Mouse (Mus musculus) left cerebral cortex, adult 11 months (tissue): ENCODE measurements around the gene Kat6b.
"Not testable (repeated sequence)": the region's sequence is repeated elsewhere in the genome, so short reads cannot be mapped to it uniquely, and the experiment has no call there.

Experiments
- DNase-seq: peaks from one replicate; pipeline ENCODE4 v3.0.0; 2022; ENCODE audit warnings: low spot score

Gene Kat6b

DNA sequence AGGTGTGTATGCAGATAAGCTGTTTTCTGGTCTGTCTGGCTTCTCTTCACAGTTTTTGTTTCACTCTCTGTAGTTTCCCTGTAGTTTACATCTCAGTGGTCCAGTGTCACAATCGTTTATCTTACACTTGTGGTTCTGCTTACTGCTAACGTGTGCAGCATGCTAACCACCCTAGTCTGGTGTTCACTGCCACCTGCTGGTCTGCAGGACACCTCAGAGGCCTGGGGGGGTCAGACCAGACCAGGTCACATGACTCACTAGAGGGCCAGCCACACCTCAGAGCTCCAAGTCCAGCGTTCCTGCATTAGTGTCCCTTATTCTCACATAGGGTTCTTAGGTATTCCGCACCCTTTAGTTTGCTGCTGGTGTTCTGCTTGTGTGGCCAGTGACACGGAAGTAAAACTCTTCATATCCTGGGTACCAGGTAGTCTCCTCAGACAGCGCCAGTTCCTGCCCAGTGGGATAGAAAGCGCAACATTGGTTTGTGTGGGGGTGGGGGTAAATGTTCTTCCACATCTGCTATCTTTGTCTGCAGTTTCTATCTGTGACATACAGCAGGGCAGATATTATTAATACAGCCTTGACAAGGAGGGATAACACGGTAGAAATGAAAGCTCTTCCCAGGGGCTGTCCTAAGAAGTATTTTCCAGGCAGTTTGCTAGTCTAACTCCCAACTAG is 181.4 kb downstream of the Kat6b start:
- no peak for DNase-seq

GRCm38 (mm10) chr14:21669218-21669617 is 188.0 kb downstream of the Kat6b start:
- DNase-seq: no peak

GRCm38 (mm10) chr14:21669633-21670421 is 188.6 kb downstream of the Kat6b start:
- no peak for DNase-seq

- DNase-seq: not testable (repeated sequence)
These were observed 189.3 kb downstream of the Kat6b start for GRCm38 (mm10) chr14:21670422-21671006.

- DNase-seq: no peak
These were observed 191.9 kb downstream of the Kat6b start for GRCm38 (mm10) chr14:21673100-21673499.

GRCm38 (mm10) chr14:21674471-21674870 is 193.2 kb downstream of the Kat6b start:
- no peak for DNase-seq

GRCm38 (mm10) chr14:21676223-21676622 is 195.0 kb downstream of the Kat6b start:
- DNase-seq: no peak

DNA sequence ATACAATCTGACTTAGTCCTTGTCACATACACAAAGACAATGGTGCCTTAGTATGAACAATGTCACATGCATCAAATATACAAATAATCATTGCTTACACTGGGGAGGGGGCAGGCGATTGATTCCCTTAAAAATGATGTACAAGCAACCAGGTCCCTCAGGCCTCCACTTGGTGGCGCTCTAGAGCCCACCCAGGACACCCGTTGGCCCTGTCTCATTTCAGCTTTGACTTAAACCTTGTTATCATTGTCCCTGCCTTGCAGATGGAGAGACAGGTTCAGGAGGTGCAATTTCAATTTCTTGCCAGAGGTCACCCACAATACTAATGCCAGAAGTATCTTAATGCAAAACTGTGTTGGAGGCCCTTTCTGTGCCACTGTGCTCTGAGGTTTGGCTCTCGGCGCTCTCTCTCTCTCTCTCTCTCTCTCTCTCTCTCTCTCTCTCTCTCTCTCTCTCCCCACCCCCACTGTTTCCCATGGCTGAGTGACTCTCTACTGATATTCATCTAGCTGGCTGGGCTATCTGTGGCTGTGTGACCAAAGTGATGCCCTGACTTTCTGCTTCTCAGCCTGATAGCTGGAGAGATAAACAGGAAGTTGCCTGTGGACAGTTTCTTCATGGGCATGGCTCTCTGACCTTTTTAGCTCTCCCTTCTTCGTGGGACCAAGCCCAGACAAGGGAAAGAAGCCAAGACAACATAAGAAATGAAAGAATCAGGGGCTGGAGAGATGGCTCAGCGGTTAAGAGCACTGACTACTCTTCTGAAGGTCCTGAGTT is 197.5 kb downstream of the Kat6b start:
- DNase-seq: no peak

- no peak for DNase-seq
These were observed 198.5 kb downstream of the Kat6b start for GRCm38 (mm10) chr14:21679631-21680201.

- DNase-seq: no peak
These were observed 201.5 kb downstream of the Kat6b start for GRCm38 (mm10) chr14:21682681-21683129.

DNA sequence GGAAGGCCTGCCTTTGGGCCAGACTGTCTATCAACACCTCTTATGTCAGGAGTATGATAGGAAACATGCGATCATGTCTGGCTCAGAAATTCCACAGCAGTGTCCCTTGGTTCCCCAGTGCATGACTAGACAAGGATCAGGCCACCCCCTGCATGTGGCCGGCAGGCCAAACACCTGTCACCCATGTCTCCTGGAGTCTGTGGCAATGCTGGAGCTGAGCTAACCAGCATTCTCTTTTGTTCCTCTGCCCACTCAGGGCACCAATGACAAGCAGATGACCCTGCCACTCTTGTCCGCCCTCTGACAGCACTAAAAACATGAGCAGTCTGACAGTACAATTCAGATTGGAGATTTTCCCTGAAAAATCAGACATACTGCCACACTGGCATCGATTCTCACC is 202.6 kb downstream of the Kat6b start:
- DNase-seq: no peak

DNA sequence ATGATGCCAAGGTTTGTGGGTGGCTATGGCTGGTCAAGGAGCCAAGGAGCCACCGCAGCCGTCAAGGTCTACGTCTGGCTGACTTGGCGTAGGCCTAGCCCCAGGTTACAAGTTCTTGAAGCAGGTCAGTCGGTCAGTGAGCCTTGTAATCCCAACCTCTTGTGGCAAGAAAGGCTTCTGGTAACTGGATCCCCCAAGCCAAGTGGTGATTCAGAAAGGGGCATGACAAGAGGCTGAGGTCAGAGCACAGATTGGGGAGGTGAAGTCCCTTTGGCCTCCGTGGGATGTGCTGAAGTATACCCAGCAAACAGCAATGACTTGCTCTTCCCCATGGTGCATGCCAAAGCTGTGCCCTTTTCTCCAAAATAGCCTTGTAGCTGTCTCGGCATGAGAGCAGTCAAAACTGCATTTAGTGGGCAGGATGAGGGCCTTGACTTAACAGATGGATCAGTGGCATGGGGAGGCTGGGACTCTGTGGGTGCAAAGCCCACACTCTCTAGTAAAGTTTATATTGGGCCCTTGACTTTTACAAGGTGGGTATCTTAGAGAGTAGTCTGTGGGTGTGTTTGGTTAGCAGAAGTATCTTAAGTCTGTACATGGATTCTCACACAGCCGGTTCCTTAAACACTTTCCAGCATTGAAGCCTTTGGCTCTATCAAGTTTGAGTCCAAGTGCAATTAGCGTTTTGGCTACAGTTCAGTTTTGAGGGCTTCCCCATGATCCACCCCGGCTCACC is 204.3 kb downstream of the Kat6b start:
- DNase-seq: no peak

- DNase-seq: no peak
These were observed 205.4 kb downstream of the Kat6b start for GRCm38 (mm10) chr14:21686376-21687279.

DNA sequence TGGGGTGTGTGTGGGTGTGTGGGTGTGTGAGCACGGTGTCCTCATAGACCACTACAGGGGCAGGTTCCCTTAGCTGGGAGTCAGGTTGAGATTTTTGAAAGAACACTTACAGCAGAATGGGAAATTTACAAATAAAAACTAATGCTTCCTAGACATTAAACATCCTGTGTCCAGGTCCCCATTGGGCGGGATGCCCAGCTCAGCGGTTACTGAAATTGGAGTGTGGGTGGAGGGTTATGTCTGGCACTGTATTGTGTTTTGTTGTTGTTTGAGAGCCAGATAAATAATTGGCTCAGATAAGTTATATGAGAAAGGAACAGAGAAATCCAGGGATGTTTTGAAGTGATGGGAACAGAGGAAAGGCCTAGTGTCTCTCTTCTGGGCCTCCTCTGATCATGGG is 209.8 kb downstream of the Kat6b start:
- DNase-seq: no peak

DNA sequence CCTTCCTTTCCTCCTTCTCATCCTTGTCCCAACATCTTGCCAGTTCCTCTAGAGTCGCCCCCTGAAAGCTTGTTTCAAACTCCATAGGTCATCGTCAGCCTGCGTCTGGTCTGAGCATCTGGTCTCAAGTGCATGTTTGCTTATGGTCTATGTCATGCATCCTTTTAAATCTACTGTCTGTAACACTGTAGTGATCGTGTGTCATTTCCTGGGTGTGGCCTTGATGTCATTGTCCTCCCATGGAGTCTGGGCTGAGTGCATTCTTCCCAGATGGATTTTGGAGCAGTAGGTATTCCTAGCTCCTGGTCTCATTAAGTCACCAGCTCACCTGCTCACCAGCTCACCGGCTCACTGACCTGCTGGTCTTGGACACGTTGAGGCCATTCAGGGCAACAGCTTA is 213.8 kb downstream of the Kat6b start:
- no peak for DNase-seq

DNA sequence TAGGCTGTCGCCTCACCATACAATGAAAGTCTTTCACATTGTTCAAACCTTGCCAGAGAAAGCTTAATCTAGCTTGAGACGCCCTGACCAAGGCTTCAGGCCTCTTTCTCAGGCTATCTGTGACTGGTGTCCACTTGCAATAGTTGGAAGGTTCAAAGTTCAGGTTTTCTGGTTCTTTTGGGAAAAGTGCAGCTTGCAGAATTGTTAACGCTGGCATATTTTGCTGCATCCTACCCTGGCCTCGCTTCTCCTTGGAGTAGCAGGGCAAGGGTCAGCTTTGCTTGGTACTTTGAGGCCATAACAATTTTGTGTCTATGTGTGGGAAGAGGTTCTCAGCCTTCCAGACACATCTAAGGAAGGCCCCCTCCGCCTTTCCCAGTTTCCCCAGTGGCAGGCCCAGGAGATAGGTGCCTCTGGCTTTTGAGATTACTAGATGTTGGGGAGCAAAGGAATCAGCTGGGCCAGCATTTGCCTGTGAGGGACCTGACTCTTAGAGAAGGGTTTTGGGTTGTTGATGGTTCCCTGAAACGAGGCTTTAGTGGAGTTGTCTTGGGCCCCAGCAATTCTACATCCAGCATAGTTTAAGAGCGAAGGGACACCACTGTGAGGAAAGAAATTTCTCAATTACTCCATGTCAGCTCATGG is 215.1 kb downstream of the Kat6b start:
- no peak for DNase-seq

GRCm38 (mm10) chr14:21702691-21703090 is 221.5 kb downstream of the Kat6b start:
- no peak for DNase-seq

GRCm38 (mm10) chr14:21703255-21703654 is 222.0 kb downstream of the Kat6b start:
- no peak for DNase-seq

DNA sequence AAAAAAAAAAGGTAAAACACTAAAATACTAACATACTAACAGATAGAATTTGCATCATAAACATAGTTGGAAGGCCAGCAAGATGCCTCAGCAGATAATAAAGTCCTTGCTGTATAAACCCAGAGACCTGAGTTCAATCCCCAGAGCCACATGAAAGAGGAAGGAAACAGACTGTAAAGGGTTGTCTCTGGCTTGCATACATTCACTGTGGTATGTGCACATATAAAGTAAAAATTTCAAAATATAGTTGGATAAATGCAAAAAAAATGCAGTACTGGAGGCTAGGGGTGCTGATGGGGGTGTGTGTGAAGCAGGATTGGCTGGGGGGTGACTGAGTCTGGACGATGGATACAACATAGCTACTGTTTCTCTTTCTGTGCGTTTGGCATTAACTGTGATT is 224.2 kb downstream of the Kat6b start:
- DNase-seq: no peak
